Mouse (Mus musculus) lung, postnatal 0 days (tissue): Measurements from ENCODE around the gene Senp6.

ENCODE experiments used
- CTCF ChIP-seq: IDR thresholded peaks from 2 replicates; pipeline ENCODE4 v1.5.1; 2016; ENCODE audit warnings: antibody characterized with exemption, mild to moderate bottlenecking
- EP300 ChIP-seq: IDR thresholded peaks from 2 replicates; pipeline ENCODE4 v1.6.1; 2016; ENCODE audit warnings: antibody characterized with exemption, mild to moderate bottlenecking, control low read depth

DNA sequence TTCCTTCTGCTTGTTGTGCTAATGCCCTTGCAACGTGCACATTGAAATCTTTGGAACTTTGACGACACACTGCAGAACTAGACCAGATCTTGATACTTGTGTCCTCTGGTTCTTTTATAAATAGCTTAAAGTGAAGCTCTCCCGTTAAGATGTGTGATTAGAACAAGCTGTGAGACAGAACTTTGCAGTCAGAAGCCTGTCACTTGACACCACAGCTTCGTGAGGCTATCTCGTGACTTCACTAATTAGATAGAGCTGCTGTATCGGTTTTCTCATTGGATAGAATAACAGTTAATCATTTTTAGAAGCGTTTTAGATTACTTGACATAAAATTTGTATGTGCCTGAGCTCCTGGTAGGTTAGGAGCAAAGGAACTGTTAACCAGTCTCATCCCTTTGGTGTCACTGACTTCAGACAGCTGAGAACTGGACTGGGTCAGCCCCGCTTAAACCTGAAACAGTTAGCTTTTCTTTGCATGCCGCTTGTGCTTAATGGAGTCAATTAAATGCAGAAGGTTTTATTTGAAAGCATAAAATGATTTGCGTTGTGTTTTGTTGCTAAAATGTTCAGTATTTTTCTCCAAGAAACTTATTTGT is 79.4 kb downstream of the Senp6 start:
- TF ChIP-seq CTCF (no peak), EP300 (no peak)
